Mouse (Mus musculus) MEL (cell line): Measurements from ENCODE around the gene Atp10a. TPM values are rescaled to one million over a fixed set of nuclear protein-coding genes. Genes with fewer than 3 reads are reported as not detected.

ENCODE experiments used
- DNase-seq: peaks from one replicate; pipeline ENCODE4 v3.0.0; 2011; ENCODE audit warnings: low read depth, low spot score
- H3K27ac ChIP-seq: 2 replicates; pipeline ENCODE4 v1.5.1; 2012; ENCODE audit warnings: low read depth, mild to moderate bottlenecking, control low read depth, low read length, moderate library complexity; ENCODE audit not compliant: control insufficient read depth
- H3K27me3 ChIP-seq, 2 experiments: fragments of 150-350 bp in 1 of 2; sonication (generic) in 1 of 2; 2 replicates each; pipeline ENCODE4 v1.6.1; 2012; ENCODE audit warnings: low read length in 2 of 2, mild to moderate bottlenecking in 2 of 2, improper control_type of control experiment in 1 of 2, moderate library complexity in 1 of 2; ENCODE audit not compliant: insufficient read depth in 2 of 2, control insufficient read depth in 1 of 2
- H3K36me3 ChIP-seq, 2 experiments: 2 replicates each; pipeline ENCODE4 v1.6.1; 2012 to 2014; ENCODE audit warnings: low read length in 2 of 2, improper control_type of control experiment in 1 of 2, inconsistent platforms in 1 of 2, mild to moderate bottlenecking in 1 of 2; ENCODE audit not compliant: insufficient read depth in 2 of 2, control insufficient read depth in 1 of 2
- H3K4me1 ChIP-seq, 2 experiments: fragments of 150-350 bp in 1 of 2; sonication (generic) in 1 of 2; 2 replicates each; pipeline ENCODE4 v1.6.1; 2012; ENCODE audit warnings: low read length in 2 of 2, improper control_type of control experiment in 1 of 2, mild to moderate bottlenecking in 1 of 2; ENCODE audit not compliant: insufficient read depth in 2 of 2, control insufficient read depth in 1 of 2
- H3K4me3 ChIP-seq, 2 experiments: fragments of 150-350 bp in 1 of 2; sonication (generic) in 1 of 2; 2 replicates each; pipeline ENCODE4 v1.5.1; 2012; ENCODE audit warnings: low read depth in 2 of 2, low read length in 2 of 2, mild to moderate bottlenecking in 2 of 2, moderate library complexity in 2 of 2, control low read depth in 1 of 2, improper control_type of control experiment in 1 of 2; ENCODE audit not compliant: control insufficient read depth in 1 of 2, insufficient read depth in 1 of 2
- H3K79me2 ChIP-seq: 2 replicates; pipeline ENCODE4 v1.6.1; 2012; ENCODE audit warnings: mild to moderate bottlenecking, low read length, moderate library complexity; ENCODE audit not compliant: control insufficient read depth, poor library complexity, insufficient read depth
- H3K9ac ChIP-seq: 2 replicates; pipeline ENCODE4 v1.6.1; 2012; ENCODE audit warnings: low read depth, mild to moderate bottlenecking, control low read depth, low read length, moderate library complexity; ENCODE audit not compliant: control insufficient read depth, poor library complexity, severe bottlenecking
- H3K9me3 ChIP-seq: fragments of 150-350 bp; sonication (generic); replicated peaks from 2 replicates; pipeline ENCODE4 v1.6.1; 2012; ENCODE audit warnings: mild to moderate bottlenecking, low read length, improper control_type of control experiment, moderate library complexity; ENCODE audit not compliant: insufficient read depth
- BHLHE40 ChIP-seq: IDR thresholded peaks from 2 replicates; pipeline ENCODE4 v1.6.1; 2012; ENCODE audit warnings: low read depth, mild to moderate bottlenecking, inconsistent platforms, low read length, improper control_type of control experiment, borderline replicate concordance
- CHD1 ChIP-seq: IDR thresholded peaks from 2 replicates; pipeline ENCODE4 v1.6.1; 2012; ENCODE audit warnings: low read depth, mild to moderate bottlenecking, inconsistent platforms, low read length, improper control_type of control experiment
- CTCF ChIP-seq, 3 experiments: IDR thresholded peaks in 2 of 3; conservative IDR thresholded peaks in 1 of 3; 2 replicates each; pipeline ENCODE4 v1.5.1; 2011 to 2012; ENCODE audit warnings: low read length in 3 of 3, low read depth in 2 of 3, mild to moderate bottlenecking in 2 of 3, improper control_type of control experiment in 1 of 3, inconsistent platforms in 1 of 3, mixed read lengths in 1 of 3, moderate library complexity in 1 of 3; ENCODE audit not compliant: control insufficient read depth in 1 of 3, insufficient read depth in 1 of 3, poor library complexity in 1 of 3, severe bottlenecking in 1 of 3
- E2F4 ChIP-seq: IDR thresholded peaks from 2 replicates; pipeline ENCODE4 v1.6.1; 2011; ENCODE audit warnings: low read depth, low read length, improper control_type of control experiment, borderline replicate concordance
- ELF1 ChIP-seq: IDR thresholded peaks from 2 replicates; pipeline ENCODE4 v1.6.1; 2014; ENCODE audit warnings: low read depth, mild to moderate bottlenecking, inconsistent platforms, low read length, improper control_type of control experiment, moderate library complexity
- ETS1 ChIP-seq: IDR thresholded peaks from 2 replicates; pipeline ENCODE4 v1.6.1; 2012; ENCODE audit warnings: low read depth, mild to moderate bottlenecking, inconsistent platforms, low read length, improper control_type of control experiment, moderate library complexity
- MAX ChIP-seq: IDR thresholded peaks from 2 replicates; pipeline ENCODE4 v1.6.1; 2011; ENCODE audit warnings: low read length, improper control_type of control experiment
- MAZ ChIP-seq: IDR thresholded peaks from 2 replicates; pipeline ENCODE4 v1.6.1; 2012; ENCODE audit warnings: low read depth, mild to moderate bottlenecking, inconsistent platforms, low read length, improper control_type of control experiment
- MXI1 ChIP-seq: IDR thresholded peaks from 2 replicates; pipeline ENCODE4 v1.6.1; 2011; ENCODE audit warnings: mild to moderate bottlenecking, low read depth, low read length, improper control_type of control experiment
- MYB ChIP-seq: IDR thresholded peaks from 2 replicates; pipeline ENCODE4 v1.6.1; 2011; ENCODE audit warnings: mild to moderate bottlenecking, low read depth, low read length, improper control_type of control experiment
- NELFE ChIP-seq: IDR thresholded peaks from 2 replicates; pipeline ENCODE4 v1.6.1; 2011; ENCODE audit warnings: low read depth, low read length, improper control_type of control experiment
- POLR2A ChIP-seq, 2 experiments: IDR thresholded peaks; 2 replicates each; pipeline ENCODE4 v1.6.1; 2011 to 2012; ENCODE audit warnings: low read length in 2 of 2, mild to moderate bottlenecking in 2 of 2, control low read depth in 1 of 2, improper control_type of control experiment in 1 of 2, low read depth in 1 of 2, moderate library complexity in 1 of 2; ENCODE audit not compliant: control insufficient read depth in 1 of 2, insufficient read depth in 1 of 2, poor library complexity in 1 of 2
- POLR2AphosphoS2 ChIP-seq: IDR thresholded peaks from 2 replicates; pipeline ENCODE4 v1.6.1; 2011; ENCODE audit warnings: low read length, improper control_type of control experiment
- SIN3A ChIP-seq: IDR thresholded peaks from 2 replicates; pipeline ENCODE4 v1.6.1; 2012; ENCODE audit warnings: low read length, improper control_type of control experiment, inconsistent platforms
- SMC3 ChIP-seq: IDR thresholded peaks from 2 replicates; pipeline ENCODE4 v1.6.1; 2011; ENCODE audit warnings: low read depth, low read length, improper control_type of control experiment
- TBP ChIP-seq: IDR thresholded peaks from 2 replicates; pipeline ENCODE4 v1.8.0; 2011; ENCODE audit warnings: low read depth, low read length, improper control_type of control experiment
- UBTF ChIP-seq: IDR thresholded peaks from 2 replicates; pipeline ENCODE4 v1.6.1; 2012; ENCODE audit warnings: low read depth, mild to moderate bottlenecking, inconsistent platforms, low read length, improper control_type of control experiment, moderate library complexity, borderline replicate concordance; ENCODE audit not compliant: insufficient read depth
- USF1 ChIP-seq: IDR thresholded peaks from 2 replicates; pipeline ENCODE4 v1.6.1; 2014; ENCODE audit warnings: low read depth, mild to moderate bottlenecking, inconsistent platforms, low read length, improper control_type of control experiment, moderate library complexity
- USF2 ChIP-seq, 2 experiments: IDR thresholded peaks; 2 replicates each; pipeline ENCODE4 v1.6.1; 2011 to 2012; ENCODE audit warnings: improper control_type of control experiment in 2 of 2, low read length in 2 of 2, borderline replicate concordance in 1 of 2, inconsistent platforms in 1 of 2, low read depth in 1 of 2, mild to moderate bottlenecking in 1 of 2; ENCODE audit not compliant: insufficient read depth in 1 of 2
- ZKSCAN1 ChIP-seq: IDR thresholded peaks from 2 replicates; pipeline ENCODE4 v1.6.1; 2012; ENCODE audit warnings: low read depth, mild to moderate bottlenecking, inconsistent platforms, low read length, improper control_type of control experiment, moderate library complexity
- ZMIZ1 ChIP-seq: IDR thresholded peaks from 2 replicates; pipeline ENCODE4 v1.6.1; 2012; ENCODE audit warnings: low read depth, mild to moderate bottlenecking, inconsistent platforms, low read length, improper control_type of control experiment, moderate library complexity
- polyA plus RNA-seq, 2 experiments: library from polyadenylated mRNA; stranded (reverse) in 1 of 2; unstranded in 1 of 2; fragments of >175 nt in 1 of 2; fragments of >200 nt in 1 of 2; gene quantifications; 2 replicates each; pipeline versions ENCODE4 v1.2.1 to v1.2.4; 2012; ENCODE audit warnings: low replicate concordance in 2 of 2, low read depth in 1 of 2; ENCODE audit not compliant: insufficient read length in 2 of 2, insufficient read depth in 1 of 2, missing spikeins in 1 of 2
- total RNA-seq: library from RNA; depleted of rRNA; stranded (reverse); fragments of 300-350 nt; gene quantifications from 2 replicates; pipeline ENCODE4 v1.2.3, GENCODE M21; 2012

Atp10a gene
- total and polyA plus RNA-seq, 3 experiments = not detected

- no peak overlapping the region for H3K27ac ChIP-seq
- no peak overlapping the region for H3K4me3 ChIP-seq
- no peaks in the 10 kb centered on the region for H3K36me3 ChIP-seq
- DNase-seq = no peak
- TF ChIP-seq CHD1 (no peak), E2F4 (no peak), CTCF (IDR thresholded peaks at IDR 0.05 in 2 of 3, conservative IDR thresholded peaks at IDR 0.05 in 1 of 3; ENCODE audit: control insufficient read depth in 1 of 3, insufficient read depth in 1 of 3, low read depth in 2 of 3, low read length in 3 of 3, poor library complexity in 1 of 3, severe bottlenecking in 1 of 3) (no peak), ELF1 (no peak), ETS1 (no peak), USF1 (no peak)
- no peaks in the 10 kb centered on the region for H3K9me3 ChIP-seq
- no peak overlapping the region for H3K9ac ChIP-seq
- H3K79me2 ChIP-seq = no peaks in the 10 kb centered on the region
- no peaks in the 10 kb centered on the region for H3K27me3 ChIP-seq
- no peaks in the 10 kb centered on the region for H3K4me1 ChIP-seq
Measured at GRCm38 (mm10) chr7:58716626-58717025, 60.7 kb downstream of the Atp10a start.

GRCm38 (mm10) chr7:58718556-58718955 is 62.6 kb downstream of the Atp10a start:
- Histone ChIP-seq H3K27ac (no peak overlapping the region), H3K27me3 (no peaks in the 10 kb centered on the region), H3K9me3 (no peaks in the 10 kb centered on the region)
- TF ChIP-seq MYB (no peak), SIN3A (no peak), ETS1 (no peak), POLR2A (IDR thresholded peaks at IDR 0.05; ENCODE audit: control insufficient read depth in 1 of 2, insufficient read depth in 1 of 2, low read depth in 1 of 2, low read length in 2 of 2, poor library complexity in 1 of 2) (no peak), BHLHE40 (no peak), POLR2AphosphoS2 (no peak), TBP (no peak), MXI1 (no peak), NELFE (no peak), MAX (no peak), ZMIZ1 (no peak), SMC3 (no peak), MAZ (no peak), USF2 (IDR thresholded peaks at IDR 0.05; ENCODE audit: borderline replicate concordance in 1 of 2, insufficient read depth in 1 of 2, low read depth in 1 of 2, low read length in 2 of 2) (no peak), UBTF (no peak), ZKSCAN1 (no peak)
- TF ChIP-seq, all 39 proteins: peak for 0
- H3K9ac ChIP-seq = no peak overlapping the region
- no peaks in the 10 kb centered on the region for H3K79me2 ChIP-seq
- H3K4me3 ChIP-seq = no peak overlapping the region
- no peaks in the 10 kb centered on the region for H3K4me1 ChIP-seq
- no peak for DNase-seq
- H3K36me3 ChIP-seq = no peaks in the 10 kb centered on the region
